1 mouse cellular context compared by ENCODE assay signal in the genomic region with DNA sequence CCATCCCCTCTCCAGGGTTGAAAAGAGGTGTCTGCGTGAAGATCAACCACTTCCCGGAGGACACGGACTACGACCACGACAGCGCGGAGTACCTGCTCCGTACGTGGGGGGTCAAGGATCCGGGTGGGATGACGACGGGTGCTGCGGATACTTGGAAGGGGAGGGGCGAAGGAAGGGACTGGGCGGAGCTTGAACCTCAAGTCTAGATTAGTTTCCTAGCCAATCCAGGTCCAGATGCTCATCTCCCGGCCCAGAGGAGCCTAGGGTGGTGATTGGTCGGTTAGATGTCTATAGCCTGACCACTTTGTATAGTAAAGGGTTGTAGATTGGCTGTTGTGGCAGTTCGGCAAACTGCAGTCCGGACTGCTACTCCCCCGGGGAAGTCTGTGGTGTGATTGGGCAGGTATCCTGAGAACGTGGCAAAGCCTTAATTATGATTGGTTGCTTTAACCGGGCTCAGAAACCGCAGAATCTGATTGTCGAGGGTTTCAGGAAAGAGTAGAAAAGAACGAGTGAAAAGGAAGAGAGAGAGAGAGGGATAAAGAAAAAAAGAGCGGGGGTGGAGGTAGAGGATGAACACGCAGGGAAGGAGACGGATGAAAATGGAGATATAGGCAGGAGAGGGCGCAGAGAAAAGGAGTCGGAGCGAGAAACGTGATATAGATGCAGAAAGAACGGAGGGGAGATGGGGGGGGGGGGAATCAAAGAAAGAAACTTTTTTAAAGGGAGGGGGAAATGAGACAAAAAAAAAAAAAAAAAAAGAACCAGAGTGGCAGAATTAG.
TF ChIP-seq lines count a peak whose summit lies in the region.

No protein-coding gene starts in this region.

TF ChIP-seq in MEL, 35 proteins besides CTCF, POLR2A, EP300 and RAD21 (continued from another document):
- TF ChIP-seq MAX (IDR thresholded peaks at IDR 0.05; ENCODE audit: low read length) (peak; percentile 21; the same call in 1 of the 2 replicates), POLR2AphosphoS2 (IDR thresholded peaks at IDR 0.05; ENCODE audit: low read length) (peak; percentile 78), ZC3H11A (IDR thresholded peaks at IDR 0.05; ENCODE audit: low read depth, low read length) (no peak), SIN3A (IDR thresholded peaks at IDR 0.05; ENCODE audit: low read length) (peak; percentile 61), MXI1 (IDR thresholded peaks at IDR 0.05; ENCODE audit: low read depth, low read length) (peak; percentile 52), USF1 (IDR thresholded peaks at IDR 0.05; ENCODE audit: low read depth, low read length) (no peak), HCFC1 (IDR thresholded peaks at IDR 0.05; ENCODE audit: low read depth, low read length) (peak; percentile 67), ETS1 (IDR thresholded peaks at IDR 0.05; ENCODE audit: low read depth, low read length) (peak; percentile 36; the same call in 1 of the 2 replicates), BHLHE40 (IDR thresholded peaks at IDR 0.05; ENCODE audit: borderline replicate concordance, low read depth, low read length) (0 out of 2 replicates have a peak, but pooled peaks have one; percentile 7), NELFE (IDR thresholded peaks at IDR 0.05; ENCODE audit: low read depth, low read length) (peak; percentile 75), TBP (IDR thresholded peaks at IDR 0.05; ENCODE audit: low read depth, low read length) (peak; percentile 74; the same call in 1 of the 2 replicates), TCF12 (IDR thresholded peaks at IDR 0.05; ENCODE audit: low read depth, low read length) (peak; percentile 18; the same call in 1 of the 2 replicates)
